Mouse (Mus musculus) left cerebral cortex, adult 6 months (tissue): ENCODE measurements around the gene Rbm24. TPM values are rescaled to one million over a fixed set of nuclear protein-coding genes. Genes with fewer than 3 reads are reported as not detected.

ENCODE experiments used
- long read RNA-seq, 2 experiments: library from polyadenylated mRNA; unstranded; transcript quantifications; one replicate each; pipeline ENCODE4 v2.0.0; 2019 to 2020
- polyA plus RNA-seq: library from polyadenylated mRNA; unstranded; fragments of <200 nt; fragmentation: Nextera tagmentation; gene quantifications from 2 replicates; pipeline ENCODE4 v1.2.3, GENCODE M21; 2021

The Rbm24 gene
- polyA plus RNA-seq, result 6.3 and 8.4 TPM in 2 replicates
- long read RNA-seq, experiment 1, transcript Rbm24-201 (4 exons, 3,086 nt), result major isoform, 43 of 53 reads
- long read RNA-seq, experiment 1, partial matches to known transcripts, result 0 of 53 reads
- long read RNA-seq, experiment 1, other reads (novel, unspliced or antisense), result 10 of 53 reads
- long read RNA-seq, experiment 2, partial matches to known transcripts, result 1 of 8 reads
- long read RNA-seq, experiment 2, other reads (novel, unspliced or antisense), result 3 of 8 reads

DNA sequence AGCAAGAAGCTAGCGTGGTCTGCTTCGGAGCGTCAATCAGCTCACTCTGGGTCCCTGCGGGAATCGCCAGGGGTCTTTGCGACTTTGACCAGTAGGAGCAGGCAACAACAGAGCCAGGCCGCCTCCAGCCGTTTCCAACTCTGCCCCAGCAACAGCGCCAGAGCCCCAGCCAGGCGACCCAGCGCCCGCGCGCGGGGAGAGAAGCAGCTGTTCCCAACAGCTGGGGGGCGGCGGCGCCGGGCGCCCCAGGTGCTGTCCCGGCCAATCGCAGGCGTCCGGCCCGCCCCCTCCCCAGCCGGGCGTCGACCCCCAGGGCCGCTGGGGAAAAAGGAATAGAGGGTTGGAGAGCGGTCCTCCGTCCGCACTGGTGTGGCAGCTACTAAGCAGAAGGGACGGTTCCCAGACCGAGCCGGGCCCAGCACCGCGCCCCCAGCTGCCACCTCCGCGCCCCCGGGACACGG, at the start of gene Rbm24:
TSS of gene Rbm24 (plus strand) at position 294 of the 461 bp plus-strand sequence.

Other genes with a start within 250 kb of the Rbm24 start
- gene Stmnd1, start 144.7 kb upstream of the Rbm24 start, polyA plus RNA-seq, result 0.15 TPM in 2 replicates
- gene Cap2, start 83.4 kb downstream of the Rbm24 start, polyA plus RNA-seq, result 178 and 180 TPM in 2 replicates